Mouse (Mus musculus) erythroblast, embryonic 14.5 days (primary cell): Measurements from ENCODE around the gene Fis1. TPM values are rescaled to one million over a fixed set of nuclear protein-coding genes. Genes with fewer than 3 reads are reported as not detected.

Source experiments
- H3K27me3 ChIP-seq: 2 replicates; pipeline ENCODE4 v1.6.1; 2012; ENCODE audit warnings: inconsistent platforms; ENCODE audit not compliant: control insufficient read depth
- H3K36me3 ChIP-seq: 2 replicates; pipeline ENCODE4 v1.6.1; 2012; ENCODE audit warnings: mild to moderate bottlenecking, inconsistent platforms; ENCODE audit not compliant: control insufficient read depth
- H3K4me1 ChIP-seq: 2 replicates; pipeline ENCODE4 v1.6.1; 2012; ENCODE audit warnings: inconsistent platforms; ENCODE audit not compliant: control insufficient read depth
- H3K4me3 ChIP-seq: replicated peaks from 2 replicates; pipeline ENCODE3; 2012; ENCODE audit warnings: moderate library complexity, mild to moderate bottlenecking, inconsistent platforms
- H3K9me3 ChIP-seq: 2 replicates; pipeline ENCODE4 v1.6.1; 2012; ENCODE audit warnings: low read length, inconsistent platforms, mixed read lengths; ENCODE audit not compliant: control insufficient read depth
- GATA1 ChIP-seq: IDR thresholded peaks from 2 replicates; pipeline ENCODE4 v1.6.1; 2012; ENCODE audit warnings: low read length, inconsistent platforms, mixed read lengths
- TAL1 ChIP-seq: IDR thresholded peaks from 3 replicates; pipeline ENCODE4 v1.6.1; 2012; ENCODE audit warnings: low read length, inconsistent platforms, mixed read lengths
- polyA plus RNA-seq: library from polyadenylated mRNA; stranded (reverse); fragments of >175 nt; gene quantifications from 2 replicates; pipeline ENCODE4 v1.2.3, GENCODE M21; 2012

Gene Fis1
- polyA plus RNA-seq, 1 experiment, result 325 TPM

DNA sequence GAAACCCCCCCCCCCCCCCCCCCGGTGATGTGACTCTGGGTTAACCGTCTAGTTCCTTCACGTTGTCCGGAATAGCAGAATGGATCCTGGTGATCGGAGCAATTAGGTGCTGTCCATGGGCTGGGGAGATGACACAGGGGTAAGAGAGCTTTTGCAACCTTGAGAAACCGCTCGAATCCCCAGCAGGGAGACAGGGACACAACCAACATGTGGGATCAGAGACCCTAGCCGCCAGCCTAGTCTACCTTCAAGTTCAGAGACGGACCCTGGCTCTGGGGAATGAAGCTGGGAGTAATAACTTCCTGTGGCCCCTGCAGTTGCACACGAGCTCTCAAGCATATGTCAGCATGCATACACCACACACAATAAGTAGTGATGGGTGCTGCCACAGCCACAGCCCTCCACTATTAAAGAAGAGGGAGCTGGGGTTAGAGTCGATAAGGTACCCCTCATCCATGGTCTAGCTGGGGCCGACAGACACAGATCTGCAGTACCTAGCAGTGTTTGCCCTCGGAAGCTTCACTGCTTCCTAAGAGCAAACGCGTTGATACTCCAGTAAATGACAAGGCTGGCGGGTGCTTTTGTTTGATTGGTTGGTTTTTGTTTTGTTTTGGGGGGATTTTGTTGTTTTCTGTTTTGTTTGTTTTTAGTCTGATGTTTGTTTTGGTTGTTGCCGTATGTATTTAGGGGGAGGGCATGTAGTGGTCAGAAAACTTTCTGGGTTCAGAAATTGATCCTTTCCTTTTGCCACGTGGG, 33.4 kb upstream of the Fis1 start:
- Histone ChIP-seq H3K36me3 (peaks cover 16% of the 10 kb centered on the region), H3K27me3 (no peaks in the 10 kb centered on the region), H3K9me3 (peaks cover 3% of the 10 kb centered on the region; the same call in 1 of the 2 replicates), H3K4me3 (peak overlapping the region; percentile 68), H3K4me1 (peaks cover 21% of the 10 kb centered on the region)
- TF ChIP-seq GATA1 (no peak), TAL1 (no peak)

DNA sequence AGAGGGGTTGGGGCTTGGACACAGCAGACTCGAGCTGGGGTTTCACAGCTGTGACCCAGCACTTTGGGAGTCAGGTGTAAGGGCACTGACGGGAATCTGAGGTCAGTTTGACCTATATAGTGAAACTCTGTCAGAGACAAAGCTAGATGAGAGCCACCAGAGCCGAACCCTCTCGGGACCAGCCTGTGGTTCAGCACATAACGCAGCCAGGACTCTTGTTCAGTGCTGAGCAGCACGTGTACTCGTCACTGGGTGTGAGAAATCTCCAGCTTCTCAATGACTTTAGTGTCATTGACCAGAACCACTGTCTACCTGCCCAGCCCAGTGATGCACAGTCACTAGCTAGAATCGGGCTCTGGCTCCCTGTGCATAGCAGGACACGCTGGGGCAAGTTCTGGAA, 30.2 kb upstream of the Fis1 start:
- H3K9me3 ChIP-seq, result no peaks in the 10 kb centered on the region
- peaks cover 21% of the 10 kb centered on the region for H3K4me1 ChIP-seq
- TF ChIP-seq TAL1, result no peak
- TF ChIP-seq GATA1, result no peak
- H3K4me3 ChIP-seq, result no peak overlapping the region
- peaks cover 40% of the 10 kb centered on the region for H3K36me3 ChIP-seq
- no peaks in the 10 kb centered on the region for H3K27me3 ChIP-seq

DNA sequence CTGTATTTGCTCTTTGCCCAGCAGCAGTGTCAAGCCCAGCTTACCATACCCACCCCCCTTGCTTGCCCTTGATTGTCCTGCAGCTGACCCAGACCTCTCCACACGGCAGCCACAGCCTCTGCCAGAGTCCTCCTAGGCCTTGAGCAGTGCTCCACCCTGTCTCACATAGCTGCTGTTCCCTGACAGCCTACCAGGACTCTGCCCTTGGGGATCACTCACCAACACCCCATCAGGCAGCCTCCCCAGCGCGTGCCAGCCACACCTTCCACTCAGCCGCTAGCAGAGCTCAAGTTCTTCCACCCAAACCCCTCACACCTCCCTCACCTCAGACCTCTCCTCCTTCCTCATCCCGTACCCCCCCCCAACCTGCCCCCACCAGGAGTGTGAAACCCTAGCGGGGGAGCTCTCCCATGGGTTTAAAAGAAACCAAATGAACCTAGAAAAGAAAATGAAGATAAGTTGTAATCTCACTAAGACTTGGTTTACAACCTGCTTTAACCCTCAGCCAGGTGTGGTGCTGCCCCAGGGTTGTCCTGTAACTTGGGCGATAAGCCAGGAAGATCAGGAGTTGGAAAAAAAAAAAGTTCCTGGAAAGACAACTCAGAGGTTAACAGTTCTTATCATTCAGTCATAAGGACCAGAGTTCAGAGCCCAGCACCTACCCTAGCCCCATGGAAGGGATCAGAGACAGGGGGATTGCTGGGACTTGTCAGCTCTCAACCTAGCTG, 29.2 kb upstream of the Fis1 start:
- H3K27me3 ChIP-seq, result no peaks in the 10 kb centered on the region
- H3K4me3 ChIP-seq, result no peak overlapping the region
- no peaks in the 10 kb centered on the region for H3K9me3 ChIP-seq
- TF ChIP-seq GATA1 (no peak), TAL1 (no peak)
- H3K4me1 ChIP-seq, result peaks cover 15% of the 10 kb centered on the region
- H3K36me3 ChIP-seq, result peaks cover 44% of the 10 kb centered on the region

DNA sequence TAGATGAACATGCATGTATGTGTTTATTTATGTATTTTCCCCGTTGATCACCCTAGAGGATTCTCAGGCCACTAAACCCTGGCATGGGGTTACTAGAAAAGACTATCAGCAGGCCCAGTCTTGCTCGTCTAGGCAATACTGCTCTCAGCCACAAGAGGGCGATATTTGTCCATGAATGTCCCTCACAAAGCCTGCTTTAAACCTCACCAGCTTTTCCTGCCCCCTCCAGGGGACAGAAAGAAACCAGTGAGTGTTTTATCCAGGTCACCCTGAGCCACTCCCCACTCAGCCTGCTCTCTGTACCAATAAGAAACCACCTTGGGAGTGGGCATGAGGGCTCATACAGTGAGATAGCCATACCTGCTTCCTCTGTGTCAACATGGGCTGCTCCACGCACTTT, 24.0 kb upstream of the Fis1 start:
- Histone ChIP-seq H3K9me3 (no peaks in the 10 kb centered on the region), H3K4me3 (no peak overlapping the region), H3K4me1 (no peaks in the 10 kb centered on the region), H3K27me3 (no peaks in the 10 kb centered on the region), H3K36me3 (peaks cover 65% of the 10 kb centered on the region)
- TF ChIP-seq TAL1 (no peak), GATA1 (no peak)

DNA sequence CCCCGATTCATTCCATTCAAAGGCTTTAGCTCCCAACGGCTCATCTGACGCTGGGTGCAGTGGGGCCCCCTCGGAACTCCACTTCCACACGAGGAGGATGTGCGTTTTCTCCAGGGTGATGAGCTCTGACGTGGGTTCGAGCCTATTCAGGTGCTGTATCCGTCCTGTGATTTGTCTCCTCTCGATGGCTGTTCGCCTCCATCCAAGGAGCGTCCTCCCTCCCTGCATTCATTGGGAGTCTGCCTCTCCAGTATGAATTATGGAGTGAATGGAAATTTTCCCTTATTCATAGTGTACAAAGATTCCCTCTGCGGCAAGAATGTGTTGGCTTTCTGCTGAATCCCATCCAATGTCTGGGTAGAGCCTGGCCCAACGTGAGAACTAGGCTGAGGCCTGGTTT, 21.2 kb upstream of the Fis1 start:
- no peak for TF ChIP-seq GATA1
- TF ChIP-seq TAL1, result no peak
- no peaks in the 10 kb centered on the region for H3K4me1 ChIP-seq
- H3K9me3 ChIP-seq, result no peaks in the 10 kb centered on the region
- H3K36me3 ChIP-seq, result peaks cover 48% of the 10 kb centered on the region
- H3K27me3 ChIP-seq, result no peaks in the 10 kb centered on the region
- no peak overlapping the region for H3K4me3 ChIP-seq

DNA sequence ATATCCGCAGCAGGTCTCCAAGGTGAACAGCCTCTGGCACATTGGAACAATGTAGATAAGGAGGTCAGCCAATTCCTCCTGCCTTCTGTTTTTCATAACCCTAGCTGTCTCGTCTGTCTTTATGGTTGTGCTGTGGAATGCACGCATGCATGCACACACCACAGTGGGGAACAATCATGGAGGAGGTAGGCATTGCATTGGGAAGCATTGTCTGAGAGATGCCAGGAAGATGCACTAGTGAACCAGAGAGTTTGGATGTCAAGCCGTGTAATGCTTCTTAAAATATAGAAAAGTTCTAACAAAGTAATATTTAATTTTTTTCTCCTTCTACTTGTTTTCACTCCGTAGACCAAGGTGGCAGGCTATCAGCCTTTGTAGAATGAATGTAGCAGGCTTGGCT, 20.1 kb upstream of the Fis1 start:
- Histone ChIP-seq H3K27me3 (no peaks in the 10 kb centered on the region), H3K4me3 (no peak overlapping the region), H3K4me1 (no peaks in the 10 kb centered on the region), H3K9me3 (no peaks in the 10 kb centered on the region), H3K36me3 (peaks cover 38% of the 10 kb centered on the region)
- no peak for TF ChIP-seq TAL1

DNA sequence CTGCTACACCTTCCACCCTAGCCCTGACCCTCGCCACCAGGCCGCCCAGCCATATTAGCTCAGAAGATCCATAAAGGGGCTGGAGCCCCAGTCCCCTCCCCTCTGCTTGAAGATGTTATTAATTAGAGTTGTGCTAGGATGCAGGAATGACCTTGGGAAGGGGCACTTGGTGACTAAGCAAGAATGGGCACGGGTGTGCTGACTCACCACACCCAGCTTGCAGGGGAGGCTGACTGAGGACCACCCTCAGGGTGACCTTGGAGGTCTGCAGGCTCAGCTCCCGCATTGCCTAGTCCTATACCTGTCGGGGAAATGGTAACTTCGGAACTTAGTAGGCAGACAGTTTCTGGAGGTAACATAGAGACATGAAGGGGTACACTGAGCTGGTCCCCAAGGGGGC, 19.1 kb upstream of the Fis1 start:
- peaks cover 35% of the 10 kb centered on the region for H3K36me3 ChIP-seq
- H3K4me1 ChIP-seq, result no peaks in the 10 kb centered on the region
- H3K4me3 ChIP-seq, result no peak overlapping the region
- TF ChIP-seq TAL1 (no peak), GATA1 (no peak)
- H3K27me3 ChIP-seq, result no peaks in the 10 kb centered on the region
- no peaks in the 10 kb centered on the region for H3K9me3 ChIP-seq

DNA sequence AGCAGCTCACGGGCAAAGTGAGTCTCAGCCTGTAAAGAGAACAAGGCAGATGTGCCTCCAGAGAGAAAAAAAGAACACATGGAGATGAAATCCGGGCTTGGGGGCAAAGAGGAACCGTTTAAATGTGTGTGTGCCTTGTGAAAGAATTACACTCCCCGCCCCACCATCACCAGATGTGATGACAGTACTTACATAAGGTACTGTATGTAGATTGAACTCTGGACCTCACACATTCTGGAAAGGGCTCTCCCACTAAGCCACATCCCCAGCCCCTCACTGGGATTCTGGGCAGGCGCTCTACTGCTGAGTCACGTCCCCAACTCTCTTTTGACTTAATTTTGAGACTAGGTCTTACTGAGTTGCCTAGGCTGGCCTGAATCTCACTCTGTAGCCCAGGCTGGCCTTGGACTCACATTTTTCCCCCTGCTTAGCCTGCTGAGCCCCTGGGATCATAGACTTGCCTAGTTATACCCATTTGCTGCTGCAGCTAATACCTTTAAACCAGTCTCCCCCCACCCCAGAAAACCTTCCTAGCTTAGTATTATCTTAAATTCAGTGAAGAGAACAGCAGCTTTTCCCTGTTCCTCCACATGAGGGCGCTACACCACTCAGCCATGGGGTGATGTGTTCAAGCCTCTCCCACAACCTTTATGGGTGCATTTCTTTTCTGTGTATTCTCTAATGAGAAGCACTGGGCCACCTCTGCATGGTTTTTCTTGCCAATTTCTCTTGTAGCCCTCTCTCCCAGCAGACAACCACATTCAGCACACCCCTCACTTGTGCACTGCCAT, 17.0 kb upstream of the Fis1 start:
- Histone ChIP-seq H3K4me3 (no peak overlapping the region), H3K9me3 (peaks cover 4% of the 10 kb centered on the region), H3K36me3 (peaks cover 21% of the 10 kb centered on the region), H3K27me3 (no peaks in the 10 kb centered on the region), H3K4me1 (no peaks in the 10 kb centered on the region)
- no peak for TF ChIP-seq TAL1
- TF ChIP-seq GATA1, result no peak

DNA sequence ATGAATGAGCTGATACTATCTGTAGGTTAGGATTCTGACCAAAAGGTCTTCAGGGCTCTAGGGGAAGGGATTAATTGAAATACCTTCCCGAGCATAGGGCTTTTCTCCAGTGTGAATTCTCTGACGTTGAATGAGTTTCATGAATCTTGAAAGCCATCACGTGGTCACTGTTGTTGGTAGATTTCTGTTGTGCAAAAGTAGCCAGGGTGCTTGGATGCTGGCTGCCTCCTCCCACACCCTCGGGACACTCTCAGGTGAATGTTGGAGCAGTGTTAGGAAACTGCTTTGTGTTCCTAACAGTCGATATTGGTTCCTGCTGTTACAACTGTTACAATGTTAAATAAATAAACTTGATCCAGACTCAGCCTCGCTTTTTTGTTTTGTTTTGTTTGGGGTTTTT, 16.3 kb upstream of the Fis1 start:
- Histone ChIP-seq H3K36me3 (peaks cover 16% of the 10 kb centered on the region), H3K4me3 (no peak overlapping the region), H3K4me1 (no peaks in the 10 kb centered on the region), H3K9me3 (peaks cover 4% of the 10 kb centered on the region), H3K27me3 (no peaks in the 10 kb centered on the region)
- TF ChIP-seq TAL1, result no peak
- no peak for TF ChIP-seq GATA1
